Mouse (Mus musculus): ENCODE measurements around the gene Stk24. TPM values are rescaled to one million over a fixed set of nuclear protein-coding genes. Genes with fewer than 3 reads are reported as not detected.
A peak's percentile ranks its signal among the peaks of the same experiment; 100 is the strongest.

The Stk24 gene
- polyA plus RNA-seq, 1 experiment from 2014 or later, result 34.0 TPM

- no peak overlapping the region for H3K4me3 ChIP-seq (ENCODE audit: low read depth, low read length)
- ATAC-seq (ENCODE audit: low FRiP score, low TSS enrichment), result no peak
- no peaks in the 10 kb centered on the region for H3K27me3 ChIP-seq (ENCODE audit: control insufficient read depth, insufficient read depth, low read length)
- H3K4me2 ChIP-seq (replicated peaks; ENCODE audit: low read depth), result no peak overlapping the region
- TF ChIP-seq CTCF (IDR thresholded peaks at IDR 0.05; ENCODE audit: low read depth) (no peak), EP300 (optimal IDR thresholded peaks at IDR 0.05) (no peak)
- DNase-seq (ENCODE audit: low spot score), result no peak
- no peaks in the 10 kb centered on the region for H3K9me3 ChIP-seq (ENCODE audit: control insufficient read depth, low read length)
- no peaks in the 10 kb centered on the region for H3K4me1 ChIP-seq (replicated peaks; ENCODE audit: control insufficient read depth, insufficient read depth)
- H3K9ac ChIP-seq (ENCODE audit: low read length), result no peak overlapping the region
- WGBS, result 59% methylated on average over 4 of the region's 4 CpGs
- H3K36me3 ChIP-seq (ENCODE audit: control insufficient read depth, insufficient read depth, low read length), result peaks cover 4% of the 10 kb centered on the region; the same call in 1 of the 2 replicates
- H3K27ac ChIP-seq (replicated peaks), result no peak overlapping the region
These were observed 117.2 kb downstream of the Stk24 start for GRCm38 (mm10) chr14:121262606-121263005.

DNA sequence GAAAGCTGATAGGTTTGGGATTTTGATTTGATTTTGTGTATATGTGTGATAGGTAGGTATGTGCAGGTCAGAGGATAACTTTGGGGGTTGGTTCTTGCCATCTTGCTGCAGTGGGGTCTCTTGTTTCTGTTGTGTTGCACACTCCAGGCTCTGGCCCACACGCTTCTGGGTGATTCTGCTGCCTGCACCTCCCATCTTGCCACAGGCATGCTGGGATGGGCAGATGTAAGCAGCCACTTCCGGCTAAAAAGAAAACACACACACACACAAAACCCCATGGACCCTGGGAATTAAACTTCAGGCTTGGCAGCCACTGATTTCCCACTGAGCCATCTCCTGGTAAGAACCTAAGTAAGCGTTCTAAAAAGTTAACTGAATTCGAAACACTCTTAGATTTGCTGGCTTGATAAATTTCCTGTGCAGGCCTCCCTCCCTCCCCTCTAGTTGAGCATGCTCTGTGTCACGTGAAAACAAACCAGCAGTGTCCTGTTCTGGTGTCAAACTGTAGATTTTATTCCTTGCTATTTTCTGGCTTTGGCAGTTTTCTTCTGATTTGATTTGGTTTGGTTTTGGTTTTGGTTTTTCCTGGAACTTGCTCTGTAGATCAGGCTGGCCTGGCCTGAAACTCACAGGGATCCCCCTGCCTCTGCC, 118.5 kb downstream of the Stk24 start:
- H3K36me3 ChIP-seq (ENCODE audit: control insufficient read depth, insufficient read depth, low read length), result peaks cover 6% of the 10 kb centered on the region; the same call in 1 of the 2 replicates
- DNase-seq (ENCODE audit: low spot score), result no peak
- no peak overlapping the region for H3K9ac ChIP-seq (ENCODE audit: low read length)
- no peak for ATAC-seq (ENCODE audit: low FRiP score, low TSS enrichment)
- no peak overlapping the region for H3K4me3 ChIP-seq (ENCODE audit: low read depth, low read length)
- no peak overlapping the region for H3K27ac ChIP-seq (replicated peaks)
- 70% methylated on average over 5 of the region's 5 CpGs for WGBS
- no peaks in the 10 kb centered on the region for H3K27me3 ChIP-seq (ENCODE audit: control insufficient read depth, insufficient read depth, low read length)
- H3K4me1 ChIP-seq (replicated peaks; ENCODE audit: control insufficient read depth, insufficient read depth), result no peaks in the 10 kb centered on the region
- TF ChIP-seq EP300 (optimal IDR thresholded peaks at IDR 0.05), result no peak
- no peak for TF ChIP-seq CTCF (IDR thresholded peaks at IDR 0.05; ENCODE audit: low read depth)
- no peaks in the 10 kb centered on the region for H3K9me3 ChIP-seq (ENCODE audit: control insufficient read depth, low read length)
- H3K4me2 ChIP-seq (replicated peaks; ENCODE audit: low read depth), result no peak overlapping the region

- no peaks in the 10 kb centered on the region for H3K4me1 ChIP-seq (replicated peaks; ENCODE audit: control insufficient read depth, insufficient read depth)
- no peak overlapping the region for H3K4me3 ChIP-seq (ENCODE audit: low read depth, low read length)
- no peak overlapping the region for H3K4me2 ChIP-seq (replicated peaks; ENCODE audit: low read depth)
- no peaks in the 10 kb centered on the region for H3K9me3 ChIP-seq (ENCODE audit: control insufficient read depth, low read length)
- no peak overlapping the region for H3K27ac ChIP-seq (replicated peaks)
- peak; percentile 83 for TF ChIP-seq CTCF (IDR thresholded peaks at IDR 0.05; ENCODE audit: low read depth)
- no peak for TF ChIP-seq EP300 (optimal IDR thresholded peaks at IDR 0.05)
- 54% methylated on average over 7 of the region's 7 CpGs for WGBS
- no peak overlapping the region for H3K9ac ChIP-seq (ENCODE audit: low read length)
- peaks cover 6% of the 10 kb centered on the region; the same call in 1 of the 2 replicates for H3K36me3 ChIP-seq (ENCODE audit: control insufficient read depth, insufficient read depth, low read length)
- no peaks in the 10 kb centered on the region for H3K27me3 ChIP-seq (ENCODE audit: control insufficient read depth, insufficient read depth, low read length)
- ATAC-seq (ENCODE audit: low FRiP score, low TSS enrichment) (no peak), DNase-seq (ENCODE audit: low spot score) (peak; percentile 69)
These were observed 120.0 kb downstream of the Stk24 start for GRCm38 (mm10) chr14:121259789-121260188.

- 86% methylated on average over 11 of the region's 11 CpGs for WGBS
- H3K4me2 ChIP-seq (replicated peaks; ENCODE audit: low read depth), result no peak overlapping the region
- H3K9ac ChIP-seq (ENCODE audit: low read length), result no peak overlapping the region
- no peak for DNase-seq (ENCODE audit: low spot score)
- no peak overlapping the region for H3K4me3 ChIP-seq (ENCODE audit: low read depth, low read length)
- TF ChIP-seq EP300 (optimal IDR thresholded peaks at IDR 0.05) (no peak), CTCF (IDR thresholded peaks at IDR 0.05; ENCODE audit: low read depth) (no peak)
- no peaks in the 10 kb centered on the region for H3K9me3 ChIP-seq (ENCODE audit: control insufficient read depth, low read length)
- H3K27ac ChIP-seq (replicated peaks), result no peak overlapping the region
- H3K4me1 ChIP-seq (replicated peaks; ENCODE audit: control insufficient read depth, insufficient read depth), result no peaks in the 10 kb centered on the region
- no peaks in the 10 kb centered on the region for H3K27me3 ChIP-seq (ENCODE audit: control insufficient read depth, insufficient read depth, low read length)
- no peak for ATAC-seq (ENCODE audit: low FRiP score, low TSS enrichment)
- peaks cover 6% of the 10 kb centered on the region; the same call in 1 of the 2 replicates for H3K36me3 ChIP-seq (ENCODE audit: control insufficient read depth, insufficient read depth, low read length)
These were observed 120.5 kb downstream of the Stk24 start for GRCm38 (mm10) chr14:121259332-121259731.

DNA sequence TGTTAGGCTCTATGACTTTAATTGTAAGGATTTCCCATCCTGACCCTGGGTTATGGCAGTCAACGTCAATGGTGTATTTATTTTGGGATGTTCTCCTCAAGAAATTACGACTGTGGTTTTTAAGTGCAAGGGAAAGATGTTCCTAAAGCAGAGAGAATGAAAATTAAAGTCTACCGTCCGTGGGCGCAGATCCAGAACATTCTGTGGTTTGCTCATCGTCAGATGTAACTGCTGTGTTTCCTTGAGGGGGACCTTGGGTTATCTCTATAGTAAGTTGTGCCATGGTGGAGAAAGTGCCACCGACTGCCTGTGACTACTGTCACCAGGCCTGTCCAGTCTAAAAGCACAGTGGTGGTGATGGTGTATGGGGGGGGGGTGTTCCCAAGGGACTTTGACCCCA, 122.9 kb downstream of the Stk24 start:
- ATAC-seq (ENCODE audit: low FRiP score, low TSS enrichment), result no peak
- peaks cover 6% of the 10 kb centered on the region; the same call in 1 of the 2 replicates for H3K36me3 ChIP-seq (ENCODE audit: control insufficient read depth, insufficient read depth, low read length)
- 86% methylated on average over 7 of the region's 7 CpGs for WGBS
- TF ChIP-seq CTCF (IDR thresholded peaks at IDR 0.05; ENCODE audit: low read depth) (no peak), EP300 (optimal IDR thresholded peaks at IDR 0.05) (no peak)
- no peak overlapping the region for H3K9ac ChIP-seq (ENCODE audit: low read length)
- no peak overlapping the region for H3K4me3 ChIP-seq (ENCODE audit: low read depth, low read length)
- DNase-seq (ENCODE audit: low spot score), result no peak
- no peaks in the 10 kb centered on the region for H3K27me3 ChIP-seq (ENCODE audit: control insufficient read depth, insufficient read depth, low read length)
- H3K4me1 ChIP-seq (replicated peaks; ENCODE audit: control insufficient read depth, insufficient read depth), result no peaks in the 10 kb centered on the region
- H3K9me3 ChIP-seq (ENCODE audit: control insufficient read depth, low read length), result no peaks in the 10 kb centered on the region
- H3K4me2 ChIP-seq (replicated peaks; ENCODE audit: low read depth), result no peak overlapping the region
- no peak overlapping the region for H3K27ac ChIP-seq (replicated peaks)

GRCm38 (mm10) chr14:121255469-121255868, 124.3 kb downstream of the Stk24 start:
- Histone ChIP-seq H3K4me3 (ENCODE audit: low read depth, low read length) (no peak overlapping the region), H3K4me2 (replicated peaks; ENCODE audit: low read depth) (no peak overlapping the region), H3K27ac (replicated peaks) (no peak overlapping the region), H3K4me1 (replicated peaks; ENCODE audit: control insufficient read depth, insufficient read depth) (no peaks in the 10 kb centered on the region), H3K36me3 (ENCODE audit: control insufficient read depth, insufficient read depth, low read length) (peaks cover 4% of the 10 kb centered on the region; the same call in 1 of the 2 replicates), H3K9ac (ENCODE audit: low read length) (no peak overlapping the region), H3K9me3 (ENCODE audit: control insufficient read depth, low read length) (no peaks in the 10 kb centered on the region), H3K27me3 (ENCODE audit: control insufficient read depth, insufficient read depth, low read length) (no peaks in the 10 kb centered on the region)
- no peak for DNase-seq (ENCODE audit: low spot score)
- no peak for ATAC-seq (ENCODE audit: low FRiP score, low TSS enrichment)
- 79% methylated on average over 13 of the region's 13 CpGs for WGBS
- TF ChIP-seq EP300 (optimal IDR thresholded peaks at IDR 0.05) (no peak), CTCF (IDR thresholded peaks at IDR 0.05; ENCODE audit: low read depth) (no peak)

Data from stomach, postnatal 0 days (tissue).